Comparison of ENCODE assay signal across 8 mouse cellular contexts in the genomic region with DNA sequence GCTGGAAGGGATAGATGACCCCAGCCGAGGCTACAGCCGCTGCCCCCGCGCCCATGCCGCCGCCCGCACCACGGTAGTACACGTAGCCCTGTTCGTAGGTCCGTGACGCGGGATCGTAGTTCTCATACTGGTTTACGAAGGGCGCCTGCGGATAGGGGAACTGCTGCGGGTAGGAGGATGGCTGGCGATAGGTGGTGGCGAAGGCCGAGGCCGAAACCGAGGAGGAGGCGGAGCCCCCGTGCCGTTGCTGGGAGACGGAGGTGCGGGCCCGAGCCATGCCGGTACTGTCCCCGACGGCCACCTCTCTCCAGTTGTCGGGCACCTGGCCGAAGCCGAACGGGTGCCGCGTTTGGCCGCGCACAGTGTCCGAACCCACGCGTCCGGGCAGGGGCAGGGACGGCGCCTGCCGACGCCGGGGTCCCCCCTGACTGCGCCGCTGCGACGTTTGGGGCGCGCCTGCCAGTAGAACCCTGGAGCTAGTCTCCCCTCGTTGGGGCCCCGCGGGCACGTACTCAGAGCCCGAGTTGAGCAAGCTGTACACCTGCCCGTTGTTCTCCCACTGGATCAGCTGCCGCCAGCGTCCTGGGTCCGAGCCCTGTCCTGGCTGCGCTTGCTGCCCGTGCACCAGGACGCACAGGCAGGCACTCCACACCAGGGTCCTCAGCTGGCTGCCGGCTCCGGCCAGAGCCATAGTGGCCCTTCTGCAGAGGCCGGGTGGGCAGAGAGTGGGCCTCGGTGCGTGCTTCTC. TPM values are rescaled to one million over a fixed set of nuclear protein-coding genes. Genes with fewer than 3 reads are reported as not detected.
A peak's percentile ranks its signal among the peaks of the same experiment; 100 is the strongest.
DNase-seq lines count a peak whose midpoint lies in the region; ATAC-seq and TF ChIP-seq lines count a peak whose summit lies in the region.

No protein-coding gene starts in this region.

- peaks cover 20% of the 10 kb centered on the region for H3K27me3 ChIP-seq in hindbrain, embryonic 11.5 days (ENCODE audit: control insufficient read depth, insufficient read depth, low read length)
- H3K27me3 ChIP-seq in liver, embryonic 12.5 days (replicated peaks), result peaks cover 83% of the 10 kb centered on the region
- H3K27me3 ChIP-seq in neural tube, embryonic 15.5 days (replicated peaks), result peaks cover 23% of the 10 kb centered on the region

- H3K4me2 ChIP-seq in hindbrain, embryonic 11.5 days (replicated peaks; ENCODE audit: low read depth, low read length), result peak overlapping the region; percentile 63
- peak overlapping the region; percentile 46 for H3K4me2 ChIP-seq in liver, embryonic 12.5 days
- peak overlapping the region; percentile 65 for H3K4me2 ChIP-seq in neural tube, embryonic 15.5 days

- TF ChIP-seq POLR2A in lung, adult 2 months (IDR thresholded peaks at IDR 0.05; ENCODE audit: borderline replicate concordance, extremely low read depth, low read depth, low read length), result no peak

- 2% methylated on average over 70 of the region's 72 CpGs for WGBS in lung, adult 2 months
- WGBS in hindbrain, embryonic 11.5 days, result 1% methylated on average over 72 of the region's 72 CpGs
- 4% methylated on average over 72 of the region's 72 CpGs for WGBS in liver, embryonic 12.5 days (ENCODE audit: insufficient replicate concordance)
- WGBS in neural tube, embryonic 15.5 days, result 1% methylated on average over 72 of the region's 72 CpGs

- DNase-seq in lung, adult 2 months, result no peak
- DNase-seq in lung, postnatal 25 days (ENCODE audit: low spot score), result no peak
- peak; percentile 59 for DNase-seq in embryo, embryonic 11 days
- DNase-seq in hindbrain, embryonic 11.5 days (ENCODE audit: low spot score), result peak; percentile 59
- no peak for DNase-seq in layer of hippocampus, postnatal 36 days
- no peak for DNase-seq in urinary bladder, adult 18-20 months (ENCODE audit: low spot score in 2 of 2)

- no peaks in the 10 kb centered on the region for H3K4me1 ChIP-seq in lung, adult 2 months (ENCODE audit: control insufficient read depth, insufficient read depth, low read length)
- H3K4me1 ChIP-seq in hindbrain, embryonic 11.5 days (replicated peaks; ENCODE audit: control insufficient read depth, insufficient read depth, low read length), result peaks cover 15% of the 10 kb centered on the region
- peaks cover 15% of the 10 kb centered on the region; the same call in 1 of the 2 replicates for H3K4me1 ChIP-seq in liver, embryonic 12.5 days
- H3K4me1 ChIP-seq in neural tube, embryonic 15.5 days, result peaks cover 53% of the 10 kb centered on the region

- H3K9me3 ChIP-seq in hindbrain, embryonic 11.5 days (ENCODE audit: control insufficient read depth, low read length), result no peaks in the 10 kb centered on the region
- no peaks in the 10 kb centered on the region for H3K9me3 ChIP-seq in liver, embryonic 12.5 days (replicated peaks)
- no peaks in the 10 kb centered on the region for H3K9me3 ChIP-seq in neural tube, embryonic 15.5 days (replicated peaks)

- H3K9ac ChIP-seq in hindbrain, embryonic 11.5 days (ENCODE audit: low read depth, low read length), result peak overlapping the region; percentile 52
- H3K9ac ChIP-seq in liver, embryonic 12.5 days, result no peak overlapping the region
- peak overlapping the region; percentile 38; the same call in 1 of the 2 replicates for H3K9ac ChIP-seq in neural tube, embryonic 15.5 days (replicated peaks)

- no peaks in the 10 kb centered on the region for H3K36me3 ChIP-seq in hindbrain, embryonic 11.5 days (ENCODE audit: control insufficient read depth, insufficient read depth, low read length)
- H3K36me3 ChIP-seq in liver, embryonic 12.5 days, result no peaks in the 10 kb centered on the region
- no peaks in the 10 kb centered on the region for H3K36me3 ChIP-seq in neural tube, embryonic 15.5 days

- no peak overlapping the region for H3K27ac ChIP-seq in hindbrain, embryonic 11.5 days (ENCODE audit: low read depth, low read length)
- H3K27ac ChIP-seq in liver, embryonic 12.5 days, result no peak overlapping the region
- H3K27ac ChIP-seq in neural tube, embryonic 15.5 days (replicated peaks), result no peak overlapping the region

- ATAC-seq in hindbrain, embryonic 11.5 days (ENCODE audit: low FRiP score), result peak; percentile 46
- 0 out of 2 replicates have a peak, but pooled peaks have one; percentile 10 for ATAC-seq in liver, embryonic 12.5 days
- ATAC-seq in neural tube, embryonic 15.5 days (ENCODE audit: low FRiP score), result no peak

- no peak for TF ChIP-seq CTCF in lung, adult 2 months (IDR thresholded peaks at IDR 0.05; ENCODE audit: insufficient read depth, low read length)

- peak overlapping the region; percentile 54 for H3K4me3 ChIP-seq in lung, adult 2 months (replicated peaks; ENCODE audit: extremely low read depth, low read depth, low read length)
- H3K4me3 ChIP-seq in hindbrain, embryonic 11.5 days (ENCODE audit: low read depth, low read length), result peak overlapping the region; percentile 35
- peak overlapping the region; percentile 33 for H3K4me3 ChIP-seq in liver, embryonic 12.5 days
- peak overlapping the region; percentile 38 for H3K4me3 ChIP-seq in neural tube, embryonic 15.5 days (replicated peaks)

RNA-seq across cellular contexts. Expression of a gene that starts 0.6 kb away (rescaled TPM):
- polyA plus RNA-seq in lung, adult 2 months (2012; rRNA removed), result 231 and 235 TPM in 2 replicates
- 11.0 and 11.9 TPM in 2 replicates for polyA plus RNA-seq in hindbrain, embryonic 11.5 days (2014; fragmentation: Nextera tagmentation; extraction: Ambion mirVana)
- polyA plus RNA-seq in liver, embryonic 12.5 days (2016; fragmentation: Nextera tagmentation; extraction: Ambion mirVana), result 3.7 and 5.1 TPM in 2 replicates
- 10.2 and 12.1 TPM in 2 replicates for polyA plus RNA-seq in neural tube, embryonic 15.5 days (2015; fragmentation: Nextera tagmentation; extraction: Ambion mirVana)
- 1 to 10 TPM; 3.5 to 3.9 TPM for total RNA-seq in layer of hippocampus, postnatal 36 days (2021)

RNA-seq across cellular contexts. Expression of a gene that starts 57.9 kb away (rescaled TPM):
- not detected in 2 replicates for polyA plus RNA-seq in lung, adult 2 months (2012; rRNA removed)
- polyA plus RNA-seq in hindbrain, embryonic 11.5 days (2014; fragmentation: Nextera tagmentation; extraction: Ambion mirVana), result not detected in 2 replicates
- not detected in 2 replicates for polyA plus RNA-seq in liver, embryonic 12.5 days (2016; fragmentation: Nextera tagmentation; extraction: Ambion mirVana)
- not detected in 2 replicates for polyA plus RNA-seq in neural tube, embryonic 15.5 days (2015; fragmentation: Nextera tagmentation; extraction: Ambion mirVana)
- not detected for total RNA-seq in layer of hippocampus, postnatal 36 days (2021)

RNA-seq across cellular contexts. Expression of a gene that starts 59.4 kb away (rescaled TPM):
- 38.8 and 52.2 TPM in 2 replicates for polyA plus RNA-seq in lung, adult 2 months (2012; rRNA removed)
- polyA plus RNA-seq in hindbrain, embryonic 11.5 days (2014; fragmentation: Nextera tagmentation; extraction: Ambion mirVana), result 31.2 and 35.7 TPM in 2 replicates
- 6.5 and 6.6 TPM in 2 replicates for polyA plus RNA-seq in liver, embryonic 12.5 days (2016; fragmentation: Nextera tagmentation; extraction: Ambion mirVana)
- 121 and 136 TPM in 2 replicates for polyA plus RNA-seq in neural tube, embryonic 15.5 days (2015; fragmentation: Nextera tagmentation; extraction: Ambion mirVana)
- 10 to 100 TPM; 71.3 to 79.0 TPM for total RNA-seq in layer of hippocampus, postnatal 36 days (2021)

Comparison
In these comparisons a context has a peak if more than half of its experiments do, and no peak if none do; other contexts are left out.
1. DNase-seq: peak in embryo, embryonic 11 days (single experiment) and hindbrain, embryonic 11.5 days (single experiment); none in lung, adult 2 months (single experiment), lung, postnatal 25 days (single experiment), layer of hippocampus, postnatal 36 days (0 of 2) and urinary bladder, adult 18-20 months (0 of 2).
2. RNA of a gene that starts 0.6 kb away (polyA plus RNA-seq): 231 to 235 TPM in lung, adult 2 months; 11.0 to 11.9 TPM in hindbrain, embryonic 11.5 days, 10.2 to 12.1 TPM in neural tube, embryonic 15.5 days and 3.7 to 5.1 TPM in liver, embryonic 12.5 days; every median in the first group is over 10 times any median in the second.
3. Peak in every context shown above with its lines, with median percentiles within 50 percentile points of each other: H3K4me3 ChIP-seq and H3K4me2 ChIP-seq.